Mouse (Mus musculus) megakaryocyte, adult 5-6 weeks (primary cell): ENCODE data around the gene Hebp1. TPM values are rescaled to one million over a fixed set of nuclear protein-coding genes. Genes with fewer than 3 reads are reported as not detected.
A peak's percentile ranks its signal among the peaks of the same experiment; 100 is the strongest.

Source experiments
- ATAC-seq: 2 replicates; pipeline ENCODE4 v1.8.0; 2016; ENCODE audit warnings: mild to moderate bottlenecking, inconsistent platforms; ENCODE audit not compliant: poor library complexity, severe bottlenecking
- total RNA-seq, 2 experiments: library from RNA; stranded (forward) in 1 of 2; stranded (reverse) in 1 of 2; fragments of 153-499, 151-499 nt in 1 of 2; fragments of 221-1000, 200-1000 nt in 1 of 2; gene quantifications; 2 replicates each; pipeline versions ENCODE4 v1.2.3 to v1.2.4; 2015 to 2017

The Hebp1 gene
- total RNA-seq, 2 experiments from 2014 or later, result 2.5 to 10.8 TPM

- ATAC-seq, result no peak
These were observed 64.7 kb downstream of the Hebp1 start for GRCm38 (mm10) chr6:135133086-135133485.

GRCm38 (mm10) chr6:135124755-135125380 is 73.0 kb downstream of the Hebp1 start:
- ATAC-seq, result no peak

- ATAC-seq, result no peak
These were observed 79.6 kb downstream of the Hebp1 start, which contains the start of gene Gprc5d for GRCm38 (mm10) chr6:135118183-135118582. Gene Gprc5d, minus strand, starts transcription at chr6:135118283.

- ATAC-seq, result peak; percentile 66
These were observed 81.3 kb downstream of the Hebp1 start for GRCm38 (mm10) chr6:135116479-135116878.

DNA sequence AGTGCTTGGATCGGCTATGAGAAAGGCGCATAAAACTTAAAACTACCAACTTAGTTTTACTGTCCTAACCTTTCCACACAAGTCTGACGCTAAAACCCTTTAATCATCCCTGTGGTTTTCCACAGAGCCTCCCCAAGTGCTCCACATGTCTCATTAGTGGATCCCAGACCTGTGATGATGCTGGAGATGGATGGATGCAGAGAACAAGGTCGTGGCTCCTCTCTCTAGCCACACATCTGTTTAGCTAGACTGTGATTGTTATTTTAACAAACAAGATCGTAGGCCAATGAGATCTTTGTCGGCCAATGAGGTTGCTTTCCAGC is 84.7 kb downstream of the Hebp1 start:
- no peak for ATAC-seq

DNA sequence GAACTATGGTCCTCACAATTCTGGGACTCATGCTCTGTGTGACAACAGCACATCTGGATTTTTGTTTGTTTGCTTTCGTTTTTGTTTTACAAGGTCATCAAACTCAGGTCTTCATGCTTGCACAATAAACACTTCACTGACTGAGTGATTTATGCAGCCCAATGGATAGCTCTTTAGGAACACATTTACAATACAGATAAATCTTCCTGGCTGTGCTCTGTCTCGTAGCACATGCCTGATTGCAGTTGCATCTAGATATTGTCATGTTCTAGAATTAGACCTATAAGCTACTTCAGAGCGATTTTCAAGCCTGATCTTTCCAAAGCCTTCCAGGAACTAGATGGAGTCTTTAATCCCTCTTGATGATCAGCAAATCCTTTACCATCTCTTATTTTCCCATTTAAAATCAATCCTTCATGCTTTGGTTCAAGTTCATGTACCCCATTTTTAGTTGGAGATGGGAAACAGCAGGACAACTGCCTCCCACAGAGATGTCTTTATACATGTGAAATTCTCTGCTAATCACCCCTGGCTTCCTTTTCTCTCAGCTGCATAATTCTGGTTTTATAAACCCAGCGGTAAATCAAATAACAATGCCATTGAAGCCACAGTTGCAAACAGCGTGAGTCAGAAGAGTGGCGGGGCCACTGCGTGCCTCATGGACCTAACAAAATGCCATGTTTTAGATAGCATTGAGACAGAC is 85.3 kb downstream of the Hebp1 start:
- no peak for ATAC-seq

DNA sequence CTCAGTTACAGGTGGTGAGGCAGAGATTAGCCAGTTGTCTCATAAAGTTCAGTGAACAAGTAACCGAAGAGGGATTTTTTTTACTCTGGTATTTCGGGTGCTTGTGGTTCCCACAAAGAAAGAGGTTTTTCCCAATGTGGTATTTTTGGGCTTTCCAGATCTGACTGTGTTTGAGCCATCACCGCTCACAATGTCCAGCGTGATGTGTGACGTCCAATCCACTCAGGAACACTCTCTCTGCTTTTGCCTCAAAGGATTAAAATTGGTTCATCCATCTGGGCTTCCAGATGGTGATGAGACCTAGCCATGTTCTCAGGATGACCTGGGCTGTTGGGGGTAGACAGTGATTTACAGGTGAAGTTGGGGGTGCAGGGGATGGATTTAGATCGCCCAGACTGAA is 90.8 kb downstream of the Hebp1 start:
- no peak for ATAC-seq

- no peak for ATAC-seq
These were observed 95.0 kb downstream of the Hebp1 start for GRCm38 (mm10) chr6:135102736-135103303.

- ATAC-seq, result no peak
These were observed 96.9 kb downstream of the Hebp1 start for GRCm38 (mm10) chr6:135100787-135101472.

- no peak for ATAC-seq
These were observed 104.9 kb downstream of the Hebp1 start for GRCm38 (mm10) chr6:135092798-135093470.

DNA sequence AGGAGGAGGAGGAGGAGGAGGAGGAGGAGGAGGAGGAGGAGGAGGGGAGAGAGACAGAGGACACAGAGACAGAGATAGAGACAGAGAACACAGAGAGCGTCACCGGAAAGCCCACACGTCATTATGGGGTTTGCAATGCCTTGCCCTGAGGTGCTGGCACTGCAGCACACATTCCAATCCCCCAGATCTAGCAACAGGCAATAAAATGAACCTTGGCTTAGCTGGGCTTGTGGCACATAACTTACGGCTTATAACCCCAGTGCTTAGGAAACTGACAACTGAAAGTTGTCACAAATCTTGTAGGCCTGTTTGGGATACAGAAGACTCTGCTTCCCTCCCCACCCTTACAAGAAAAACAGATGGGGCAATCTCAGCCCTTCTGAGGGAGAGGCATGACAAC is 107.2 kb downstream of the Hebp1 start:
- ATAC-seq, result no peak

DNA sequence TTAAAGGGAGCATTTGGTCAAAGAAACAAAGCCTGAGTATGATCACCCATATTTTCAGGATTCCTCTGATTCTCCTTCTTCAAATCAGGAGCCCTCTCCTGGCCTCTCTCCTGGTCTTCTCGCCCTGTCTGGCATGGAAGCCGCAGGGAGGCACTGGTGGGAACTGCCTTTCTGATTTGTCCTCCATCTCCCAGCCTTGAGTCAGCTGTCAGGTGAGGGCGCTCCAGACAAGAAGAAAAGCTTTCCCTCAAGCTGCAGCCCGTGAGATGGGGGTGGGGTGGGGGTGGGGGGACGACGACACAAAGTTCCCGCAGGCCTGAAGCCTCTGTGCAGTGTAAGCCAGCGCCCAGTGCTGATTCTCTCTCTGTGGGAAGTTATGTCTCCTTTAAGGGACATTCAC is 108.0 kb downstream of the Hebp1 start:
- no peak for ATAC-seq

- peak; percentile 88 for ATAC-seq
These were observed 109.9 kb downstream of the Hebp1 start for GRCm38 (mm10) chr6:135087721-135088451.

Other genes starting within 250 kb of the Hebp1 start
- gene Apold1, start 216.3 kb downstream of the Hebp1 start, total RNA-seq (2015), result 0.21 and 0.89 TPM in 2 replicates
- 0.40 and 0.49 TPM in 2 replicates for gene Apold1, start 216.3 kb downstream of the Hebp1 start, total RNA-seq (2017)
- 43.4 and 50.3 TPM in 2 replicates for gene Ddx47, start 186.4 kb downstream of the Hebp1 start, total RNA-seq (2015)
- 62.6 and 74.5 TPM in 2 replicates for gene Ddx47, start 186.4 kb downstream of the Hebp1 start, total RNA-seq (2017)
- gene Gprc5a, start 132.4 kb downstream of the Hebp1 start, total RNA-seq (2015), result 0.16 and 0.56 TPM in 2 replicates
- 0.22 TPM in 1 of 2 replicates, not detected in the other for gene Gprc5a, start 132.4 kb downstream of the Hebp1 start, total RNA-seq (2017)
- not detected in 2 replicates for gene Gprc5d, start 79.7 kb downstream of the Hebp1 start, total RNA-seq (2015)
- not detected in 2 replicates for gene Gprc5d, start 79.7 kb downstream of the Hebp1 start, total RNA-seq (2017)
- gene Fam234b, start within 50 bp of the Hebp1 start, total RNA-seq (2015), result 2.1 and 3.0 TPM in 2 replicates
- gene Fam234b, start within 50 bp of the Hebp1 start, total RNA-seq (2017), result 2.8 and 4.9 TPM in 2 replicates
- gene Gsg1, start 56.3 kb upstream of the Hebp1 start, total RNA-seq (2015), result not detected in 2 replicates
- gene Gsg1, start 56.3 kb upstream of the Hebp1 start, total RNA-seq (2017), result 0.44 TPM in 1 of 2 replicates, not detected in the other
- not detected in 2 replicates for gene Pbp2, start 112.4 kb upstream of the Hebp1 start, total RNA-seq (2015)
- not detected in 2 replicates for gene Pbp2, start 112.4 kb upstream of the Hebp1 start, total RNA-seq (2017)
- 0.80 and 0.83 TPM in 2 replicates for gene Emp1, start 164.5 kb upstream of the Hebp1 start, total RNA-seq (2015)
- 2.2 and 3.0 TPM in 2 replicates for gene Emp1, start 164.5 kb upstream of the Hebp1 start, total RNA-seq (2017)